Mouse (Mus musculus) spleen, postnatal 4 days (tissue): ENCODE measurements around the gene Rcvrn.

ENCODE experiments used
- DNase-seq, 2 experiments: peaks; one replicate each; pipeline ENCODE4 v3.0.0; 2022; ENCODE audit warnings: low spot score in 2 of 2

The Rcvrn gene

GRCm38 (mm10) chr11:67670031-67670430, 25.1 kb upstream of the Rcvrn start:
- no peak for DNase-seq

GRCm38 (mm10) chr11:67672140-67672539, 23.0 kb upstream of the Rcvrn start:
- no peak for DNase-seq

GRCm38 (mm10) chr11:67675562-67676540, 19.3 kb upstream of the Rcvrn start:
- peak in 1 of 2 experiments; percentile 23 for DNase-seq

- no peak for DNase-seq
Observed at GRCm38 (mm10) chr11:67679300-67679699, 15.8 kb upstream of the Rcvrn start.

GRCm38 (mm10) chr11:67679930-67680329, 15.2 kb upstream of the Rcvrn start:
- DNase-seq: no peak

GRCm38 (mm10) chr11:67681871-67682270, 13.3 kb upstream of the Rcvrn start:
- DNase-seq: no peak

- DNase-seq: no peak
Observed at GRCm38 (mm10) chr11:67686109-67686508, 9.0 kb upstream of the Rcvrn start.

- no peak for DNase-seq
Observed at GRCm38 (mm10) chr11:67712976-67713375, 17.9 kb downstream of the Rcvrn start.

GRCm38 (mm10) chr11:67715382-67715781, 20.3 kb downstream of the Rcvrn start:
- DNase-seq: no peak

GRCm38 (mm10) chr11:67721485-67721884, 26.4 kb downstream of the Rcvrn start:
- DNase-seq: no peak

GRCm38 (mm10) chr11:67722399-67723156, 27.5 kb downstream of the Rcvrn start:
- no peak for DNase-seq

GRCm38 (mm10) chr11:67723231-67724013, 28.3 kb downstream of the Rcvrn start:
- no peak for DNase-seq

GRCm38 (mm10) chr11:67727095-67727494, 32.0 kb downstream of the Rcvrn start:
- DNase-seq: no peak

GRCm38 (mm10) chr11:67728726-67729125, 33.6 kb downstream of the Rcvrn start:
- DNase-seq: no peak

- no peak for DNase-seq
Observed at GRCm38 (mm10) chr11:67731056-67731455, 35.9 kb downstream of the Rcvrn start.

GRCm38 (mm10) chr11:67733726-67734125, 38.6 kb downstream of the Rcvrn start:
- DNase-seq: no peak

- no peak for DNase-seq
Observed at GRCm38 (mm10) chr11:67734597-67734996, 39.5 kb downstream of the Rcvrn start.

- no peak for DNase-seq
Observed at GRCm38 (mm10) chr11:67738345-67738744, 43.2 kb downstream of the Rcvrn start.

- DNase-seq: no peak
Observed at GRCm38 (mm10) chr11:67738846-67739490, 43.8 kb downstream of the Rcvrn start.

- no peak for DNase-seq
Observed at GRCm38 (mm10) chr11:67741569-67741968, 46.4 kb downstream of the Rcvrn start.
